Mouse (Mus musculus) myocyte (in vitro differentiated cells): Measurements from ENCODE around the gene Churc1. TPM values are rescaled to one million over a fixed set of nuclear protein-coding genes. Genes with fewer than 3 reads are reported as not detected.

Experiments
- H3K27me3 ChIP-seq: one replicate; pipeline ENCODE4 v1.6.1; 2011; ENCODE audit not compliant: control insufficient read depth, insufficient read depth, insufficient read length
- H3K36me3 ChIP-seq: one replicate; pipeline ENCODE4 v1.6.1; 2011; ENCODE audit not compliant: control insufficient read depth, insufficient read depth
- H3K4me2 ChIP-seq: one replicate; pipeline ENCODE4 v1.6.1; 2011; ENCODE audit warnings: low read depth, control low read depth
- H3K4me3 ChIP-seq: one replicate; pipeline ENCODE4 v1.5.1; 2011; ENCODE audit warnings: mild to moderate bottlenecking, control low read depth, moderate library complexity
- H3K79me2 ChIP-seq: one replicate; pipeline ENCODE4 v1.6.1; 2011; ENCODE audit not compliant: control insufficient read depth, insufficient read depth
- H3ac ChIP-seq: one replicate; pipeline ENCODE4 v1.6.1; 2011; ENCODE audit not compliant: control insufficient read depth, insufficient read length
- CEBPB ChIP-seq: IDR thresholded peaks from 2 replicates; pipeline ENCODE4 v1.6.1; 2011; ENCODE audit warnings: mild to moderate bottlenecking, moderate library complexity; ENCODE audit not compliant: poor library complexity, insufficient read depth, severe bottlenecking
- E2F4 ChIP-seq: IDR thresholded peaks from one replicate; pipeline ENCODE4 v1.6.1; 2011; ENCODE audit warnings: mild to moderate bottlenecking, control low read depth, moderate library complexity; ENCODE audit not compliant: insufficient read depth
- MAX ChIP-seq: IDR thresholded peaks from one replicate; pipeline ENCODE4 v1.6.1; 2011; ENCODE audit warnings: low read depth, mild to moderate bottlenecking, control low read depth
- MYOD1 ChIP-seq, 3 experiments: IDR thresholded peaks; one replicate each; pipeline ENCODE4 v1.6.1; 2011; ENCODE audit warnings: control low read depth in 2 of 3, low read depth in 2 of 3, mild to moderate bottlenecking in 2 of 3, moderate library complexity in 1 of 3; ENCODE audit not compliant: insufficient read length in 2 of 3, control insufficient read depth in 1 of 3
- MYOG ChIP-seq, 3 experiments: IDR thresholded peaks; one replicate each; pipeline ENCODE4 v1.6.1; 2011; ENCODE audit warnings: control low read depth in 2 of 3, low read depth in 2 of 3, mild to moderate bottlenecking in 2 of 3; ENCODE audit not compliant: insufficient read length in 2 of 3, control insufficient read depth in 1 of 3, insufficient read depth in 1 of 3
- POLR2A ChIP-seq: IDR thresholded peaks from one replicate; pipeline ENCODE4 v1.6.1; 2011; ENCODE audit warnings: low read depth, mild to moderate bottlenecking, control low read depth, moderate library complexity; ENCODE audit not compliant: insufficient read length
- POLR2AphosphoS2 ChIP-seq: IDR thresholded peaks from one replicate; pipeline ENCODE4 v1.6.1; 2011; ENCODE audit warnings: low read depth, control low read depth; ENCODE audit not compliant: insufficient read length
- REST ChIP-seq: IDR thresholded peaks from one replicate; pipeline ENCODE4 v1.6.1; 2011; ENCODE audit warnings: mild to moderate bottlenecking, control low read depth, moderate library complexity; ENCODE audit not compliant: insufficient read depth, insufficient read length
- SRF ChIP-seq: IDR thresholded peaks from one replicate; pipeline ENCODE4 v1.6.1; 2011; ENCODE audit warnings: low read depth; ENCODE audit not compliant: control insufficient read depth, insufficient read length
- TCF12 ChIP-seq: IDR thresholded peaks from one replicate; pipeline ENCODE4 v1.6.1; 2011; ENCODE audit warnings: mild to moderate bottlenecking, control low read depth; ENCODE audit not compliant: poor library complexity, insufficient read depth, severe bottlenecking
- TCF3 ChIP-seq: IDR thresholded peaks from one replicate; pipeline ENCODE4 v1.6.1; 2011; ENCODE audit warnings: low read depth, control low read depth; ENCODE audit not compliant: insufficient read length
- USF1 ChIP-seq: IDR thresholded peaks from one replicate; pipeline ENCODE4 v1.6.1; 2011; ENCODE audit warnings: low read depth, mild to moderate bottlenecking, control low read depth, moderate library complexity
- polyA plus RNA-seq: library from polyadenylated mRNA; unstranded; fragments of >200 nt; fragmentation: generic; extraction: Trizol; gene quantifications from one replicate; pipeline ENCODE4 v1.2.1, GENCODE M21; 2012; ENCODE audit warnings: missing spikeins

The Churc1 gene
- polyA plus RNA-seq, 1 experiment: 73.6 TPM

DNA sequence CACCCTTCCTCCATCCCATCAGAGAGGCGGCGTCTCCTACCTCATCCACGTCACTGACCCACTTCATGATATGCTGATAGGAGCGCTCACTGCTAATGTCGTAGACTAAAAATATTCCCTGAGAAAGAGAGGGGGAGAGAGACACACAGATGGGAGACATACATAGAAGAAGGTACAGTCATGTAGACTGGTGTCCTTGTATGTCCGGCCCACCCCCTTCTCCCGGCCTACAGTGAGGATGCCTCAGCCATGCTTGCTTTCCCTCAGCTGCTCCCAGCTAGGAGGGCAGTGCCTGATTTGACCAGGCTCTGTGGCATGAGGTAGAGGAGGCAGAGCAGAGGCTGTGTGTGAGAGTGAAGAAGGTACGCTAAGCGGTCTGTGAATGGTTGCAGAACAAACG, 37.7 kb downstream of the Churc1 start:
- Histone ChIP-seq H3K79me2 (no peaks in the 10 kb centered on the region), H3K27me3 (peaks cover 16% of the 10 kb centered on the region), H3K4me3 (no peak overlapping the region), H3K36me3 (no peaks in the 10 kb centered on the region), H3ac (no peak overlapping the region), H3K4me2 (no peak overlapping the region)
- TF ChIP-seq TCF3 (no peak), MAX (no peak), POLR2A (no peak), SRF (no peak), E2F4 (no peak), REST (no peak), MYOD1 (IDR thresholded peaks at IDR 0.05; ENCODE audit: control insufficient read depth in 1 of 3, insufficient read length in 2 of 3, low read depth in 2 of 3) (no peak), POLR2AphosphoS2 (no peak), USF1 (no peak), CEBPB (no peak), MYOG (IDR thresholded peaks at IDR 0.05; ENCODE audit: control insufficient read depth in 1 of 3, insufficient read depth in 1 of 3, insufficient read length in 2 of 3, low read depth in 2 of 3) (no peak), TCF12 (no peak)

DNA sequence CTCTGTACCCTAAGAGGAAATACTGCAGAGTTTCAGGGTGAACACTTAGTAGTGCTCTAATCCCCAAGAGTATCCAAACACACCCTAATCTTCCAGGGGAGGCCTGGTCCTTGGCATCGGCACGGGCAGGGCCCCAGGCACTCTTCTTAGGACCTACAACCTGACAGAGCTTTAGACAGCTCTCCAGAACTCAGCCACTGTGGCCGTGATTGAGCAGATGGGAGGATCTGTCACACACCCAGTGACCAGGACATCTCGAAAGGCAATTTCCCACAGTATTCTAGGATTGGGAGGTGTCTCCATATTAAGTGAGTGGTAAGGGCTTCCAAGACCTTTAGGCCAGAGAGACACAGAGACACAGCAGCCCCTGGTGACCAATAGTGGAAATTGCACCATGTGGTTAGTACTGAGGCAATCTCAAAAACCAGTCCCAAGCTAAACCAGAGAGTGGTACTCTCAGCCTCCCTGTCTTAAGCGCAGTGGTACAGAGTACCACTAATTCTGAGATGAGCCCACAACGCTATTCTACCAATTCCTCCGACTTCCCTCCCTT, 38.4 kb downstream of the Churc1 start:
- peaks cover 10% of the 10 kb centered on the region for H3K27me3 ChIP-seq

DNA sequence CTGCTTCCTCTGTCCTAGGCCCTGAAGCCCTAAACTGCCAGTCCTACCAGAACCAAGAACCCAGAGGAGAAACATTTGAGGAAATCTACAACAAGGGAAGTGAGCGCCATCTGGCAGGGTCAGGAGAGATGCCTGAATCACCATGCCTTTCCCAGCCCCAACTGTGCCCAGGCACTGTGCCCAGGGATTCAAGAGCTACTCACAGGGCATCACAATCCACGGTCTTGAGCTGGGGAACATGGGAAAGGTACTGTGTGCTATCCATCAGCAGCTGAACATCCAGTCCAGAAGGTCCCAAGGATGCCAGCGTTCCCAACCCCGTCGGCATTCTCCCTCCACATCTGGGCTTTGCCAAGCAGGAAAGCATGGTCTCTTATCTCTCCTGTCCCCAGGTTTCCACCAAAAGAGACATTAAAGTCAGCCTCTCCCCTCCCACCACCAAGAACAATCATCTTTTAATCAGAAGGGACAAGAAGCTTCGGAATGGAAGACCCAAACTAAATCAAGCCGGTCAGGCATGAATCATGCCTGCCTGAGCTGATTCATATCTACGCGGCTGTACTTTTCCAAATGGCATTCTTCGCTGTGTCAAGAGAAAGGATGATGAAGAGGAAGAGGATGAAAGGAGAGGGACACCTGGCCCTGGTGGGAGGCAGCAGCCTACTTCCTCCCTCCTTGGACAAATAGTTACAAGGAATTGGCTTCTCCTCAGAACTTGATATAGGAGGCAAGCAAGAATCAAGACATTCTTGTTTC, 39.9 kb downstream of the Churc1 start:
- Histone ChIP-seq H3K36me3 (no peaks in the 10 kb centered on the region), H3ac (no peak overlapping the region), H3K4me2 (no peak overlapping the region), H3K27me3 (peaks cover 4% of the 10 kb centered on the region), H3K79me2 (no peaks in the 10 kb centered on the region), H3K4me3 (no peak overlapping the region)
- TF ChIP-seq TCF12 (no peak), MYOD1 (IDR thresholded peaks at IDR 0.05; ENCODE audit: control insufficient read depth in 1 of 3, insufficient read length in 2 of 3, low read depth in 2 of 3) (no peak), POLR2A (no peak), MYOG (IDR thresholded peaks at IDR 0.05; ENCODE audit: control insufficient read depth in 1 of 3, insufficient read depth in 1 of 3, insufficient read length in 2 of 3, low read depth in 2 of 3) (no peak), SRF (no peak), POLR2AphosphoS2 (no peak), TCF3 (no peak), CEBPB (no peak), E2F4 (no peak), MAX (no peak), REST (no peak), USF1 (no peak)

More for the DNA sequence above, 38.4 kb downstream of the Churc1 start:
- Histone ChIP-seq H3K36me3 (no peaks in the 10 kb centered on the region), H3K4me3 (no peak overlapping the region), H3ac (no peak overlapping the region), H3K4me2 (no peak overlapping the region), H3K79me2 (no peaks in the 10 kb centered on the region)
- TF ChIP-seq MYOD1 (IDR thresholded peaks at IDR 0.05; ENCODE audit: control insufficient read depth in 1 of 3, insufficient read length in 2 of 3, low read depth in 2 of 3) (no peak), TCF3 (no peak), REST (no peak), POLR2AphosphoS2 (no peak), SRF (no peak), USF1 (no peak)

DNA sequence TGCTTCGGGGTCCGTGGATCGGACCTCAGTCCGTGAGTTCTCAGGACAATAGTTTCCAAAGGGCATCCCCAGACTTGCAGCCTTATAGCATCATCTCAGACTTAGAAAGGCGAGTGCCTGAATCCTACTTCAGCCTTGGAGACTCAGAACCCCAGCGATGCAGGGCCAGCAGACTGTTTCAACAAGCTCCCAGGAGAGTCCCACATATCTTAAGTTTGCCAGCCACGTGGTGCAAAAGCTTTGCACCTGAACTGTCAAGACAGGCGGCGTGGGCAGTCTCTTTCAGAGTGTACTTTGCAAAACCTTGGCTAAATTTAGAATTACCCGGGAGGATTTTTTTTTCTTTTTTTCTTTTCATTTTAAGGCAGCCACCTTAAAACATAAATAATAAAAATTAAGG, 42.5 kb downstream of the Churc1 start:
- Histone ChIP-seq H3ac (no peak overlapping the region), H3K79me2 (no peaks in the 10 kb centered on the region), H3K4me2 (no peak overlapping the region), H3K27me3 (peaks cover 11% of the 10 kb centered on the region), H3K4me3 (no peak overlapping the region), H3K36me3 (no peaks in the 10 kb centered on the region)
- TF ChIP-seq TCF12: no peak
- TF ChIP-seq SRF: no peak
- no peak for TF ChIP-seq POLR2AphosphoS2
- TF ChIP-seq MYOD1 (IDR thresholded peaks at IDR 0.05; ENCODE audit: control insufficient read depth in 1 of 3, insufficient read length in 2 of 3, low read depth in 2 of 3): no peak
- TF ChIP-seq REST: no peak
- TF ChIP-seq USF1: no peak
- TF ChIP-seq POLR2A: no peak
- no peak for TF ChIP-seq MYOG (IDR thresholded peaks at IDR 0.05; ENCODE audit: control insufficient read depth in 1 of 3, insufficient read depth in 1 of 3, insufficient read length in 2 of 3, low read depth in 2 of 3)
- no peak for TF ChIP-seq TCF3
- no peak for TF ChIP-seq CEBPB
- no peak for TF ChIP-seq E2F4
- TF ChIP-seq MAX: no peak
